Mouse (Mus musculus): ENCODE results near the gene Gab1. TPM values are rescaled to one million over a fixed set of nuclear protein-coding genes. Genes with fewer than 3 reads are reported as not detected.

Gene Gab1
- polyA plus RNA-seq, 1 experiment from 2014 or later = 26.6 TPM

DNA sequence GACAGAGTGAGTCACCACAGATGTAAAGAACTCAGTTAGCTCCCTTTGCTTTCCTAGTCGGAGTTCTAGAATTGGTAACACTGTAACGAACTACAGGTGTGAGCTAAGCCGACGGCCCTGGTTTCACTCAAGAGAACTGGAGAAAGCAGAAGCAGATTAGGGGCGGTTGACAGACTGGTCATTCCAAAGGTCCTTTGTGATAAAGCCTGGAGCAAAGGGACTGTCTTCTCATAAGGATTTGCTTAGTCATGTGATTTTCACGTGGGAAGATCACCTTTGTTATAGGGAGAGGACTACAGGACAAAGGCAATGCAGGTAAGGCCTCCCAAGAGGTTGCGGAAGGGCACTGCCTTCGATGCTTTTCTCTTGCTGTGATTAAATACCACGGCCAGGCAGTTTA, 22.0 kb upstream of the Gab1 start:
- no peak overlapping the region for H3K27ac ChIP-seq (replicated peaks)
- H3K4me1 ChIP-seq = peaks cover 4% of the 10 kb centered on the region
- no peak overlapping the region for H3K9ac ChIP-seq
- no peaks in the 10 kb centered on the region for H3K36me3 ChIP-seq
- ATAC-seq (ENCODE audit: extremely low read depth, insufficient number of reproducible peaks, low FRiP score, low TSS enrichment) = no peak
- no peak overlapping the region for H3K4me2 ChIP-seq
- H3K27me3 ChIP-seq (replicated peaks) = no peaks in the 10 kb centered on the region
- H3K4me3 ChIP-seq = no peak overlapping the region
- 47% methylated on average over 9 of the region's 9 CpGs for WGBS
- H3K9me3 ChIP-seq = no peaks in the 10 kb centered on the region

DNA sequence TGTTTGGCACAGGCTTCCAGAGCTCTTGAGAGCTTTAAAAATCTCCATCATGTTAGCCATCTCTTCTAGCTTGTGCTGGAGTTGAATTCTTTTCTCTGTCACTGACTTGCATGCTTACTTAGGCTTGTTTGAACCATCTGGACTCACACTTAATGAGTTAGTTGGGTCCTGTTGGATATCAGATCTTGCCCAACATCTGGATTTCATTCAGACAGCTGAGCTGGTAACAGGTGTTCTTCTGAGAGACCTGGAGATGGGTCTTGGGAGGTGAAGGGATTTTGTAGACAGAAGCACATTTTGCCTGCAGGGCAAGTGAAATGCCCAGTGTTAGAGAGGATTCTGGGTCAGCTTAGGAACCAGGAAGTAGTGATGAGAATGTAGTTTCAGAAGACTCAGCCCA, 19.0 kb upstream of the Gab1 start:
- no peaks in the 10 kb centered on the region for H3K36me3 ChIP-seq
- H3K27ac ChIP-seq (replicated peaks) = no peak overlapping the region
- H3K4me3 ChIP-seq = no peak overlapping the region
- peaks cover 18% of the 10 kb centered on the region for H3K4me1 ChIP-seq
- no peaks in the 10 kb centered on the region for H3K9me3 ChIP-seq
- no peak overlapping the region for H3K4me2 ChIP-seq
- no peak for ATAC-seq (ENCODE audit: extremely low read depth, insufficient number of reproducible peaks, low FRiP score, low TSS enrichment)
- no peak overlapping the region for H3K9ac ChIP-seq
- H3K27me3 ChIP-seq (replicated peaks) = no peaks in the 10 kb centered on the region

DNA sequence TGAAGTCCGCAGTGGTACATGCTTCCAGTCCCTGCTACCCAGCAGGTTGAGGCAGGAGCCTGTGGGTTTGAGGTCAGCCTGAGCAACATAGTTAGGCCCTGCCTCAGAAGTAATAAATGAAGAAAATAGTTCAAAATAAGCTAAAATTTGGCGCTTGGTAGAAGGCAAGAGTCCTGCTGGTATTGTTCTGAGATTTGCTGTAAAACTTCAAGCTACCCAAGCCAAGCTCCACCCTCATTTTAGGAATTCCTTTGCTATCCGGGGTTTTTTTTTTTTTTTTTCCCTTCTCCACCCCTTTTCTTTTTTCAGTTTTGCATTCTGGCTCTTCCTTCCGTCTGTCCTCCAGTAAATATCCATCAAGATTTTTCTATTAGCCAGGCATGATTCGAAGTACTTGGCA, 15.7 kb upstream of the Gab1 start:
- no peak overlapping the region for H3K4me2 ChIP-seq
- no peaks in the 10 kb centered on the region for H3K27me3 ChIP-seq (replicated peaks)
- no peak overlapping the region for H3K9ac ChIP-seq
- H3K36me3 ChIP-seq = no peaks in the 10 kb centered on the region
- H3K9me3 ChIP-seq = no peaks in the 10 kb centered on the region
- H3K27ac ChIP-seq (replicated peaks) = 0 out of 2 replicates have a peak overlapping the region, but pooled peaks have one; percentile 54
- 61% methylated on average over 5 of the region's 5 CpGs for WGBS
- peaks cover 14% of the 10 kb centered on the region for H3K4me1 ChIP-seq
- no peak for ATAC-seq (ENCODE audit: extremely low read depth, insufficient number of reproducible peaks, low FRiP score, low TSS enrichment)
- no peak overlapping the region for H3K4me3 ChIP-seq

DNA sequence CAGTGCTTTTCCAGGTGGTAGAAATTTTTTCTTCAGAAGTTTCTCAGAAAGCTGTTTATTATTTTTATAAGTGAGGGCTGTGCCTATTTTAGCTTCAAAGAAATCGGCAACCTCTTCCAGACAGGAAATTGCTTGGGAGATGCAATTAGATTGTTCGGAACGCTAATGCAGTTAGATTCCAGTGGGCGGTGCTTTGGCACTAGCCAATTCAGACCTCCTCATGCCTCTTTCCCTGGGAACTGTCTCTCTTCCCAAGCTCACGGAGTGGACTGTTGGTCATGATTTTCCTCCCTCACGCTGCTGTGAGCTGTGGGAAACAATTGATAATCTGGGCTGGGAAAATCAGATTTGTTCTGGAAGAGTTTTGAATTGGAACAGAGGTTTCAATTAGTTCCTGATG, 15.1 kb upstream of the Gab1 start:
- no peaks in the 10 kb centered on the region for H3K27me3 ChIP-seq (replicated peaks)
- peak overlapping the region; percentile 30 for H3K4me3 ChIP-seq
- H3K9me3 ChIP-seq = no peaks in the 10 kb centered on the region
- 19% methylated on average over 6 of the region's 6 CpGs for WGBS
- H3K27ac ChIP-seq (replicated peaks) = peak overlapping the region; percentile 54; the same call in 1 of the 2 replicates
- ATAC-seq (ENCODE audit: extremely low read depth, insufficient number of reproducible peaks, low FRiP score, low TSS enrichment) = no peak
- H3K36me3 ChIP-seq = no peaks in the 10 kb centered on the region
- H3K4me1 ChIP-seq = peaks cover 14% of the 10 kb centered on the region
- H3K4me2 ChIP-seq = peak overlapping the region; percentile 64
- peak overlapping the region; percentile 54; the same call in 1 of the 2 replicates for H3K9ac ChIP-seq

DNA sequence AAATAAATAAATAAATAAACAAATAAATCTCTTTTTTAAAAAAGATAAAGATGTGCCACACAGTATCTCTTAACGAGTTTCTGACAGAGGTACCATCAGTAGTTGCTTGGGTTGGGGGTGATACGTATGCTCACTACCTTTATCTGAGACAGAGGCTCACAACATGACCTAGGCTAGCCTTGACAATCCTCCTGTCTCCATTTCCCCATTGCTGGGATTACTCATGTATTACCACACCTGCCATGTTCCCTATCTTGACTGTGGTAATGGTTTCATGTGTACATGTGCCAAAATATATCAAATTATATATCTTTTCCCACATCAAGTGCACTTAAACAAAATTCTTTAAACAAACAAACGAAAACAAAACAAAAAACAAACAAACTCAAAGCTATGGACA, 14.2 kb upstream of the Gab1 start:
- H3K36me3 ChIP-seq = no peaks in the 10 kb centered on the region
- 76% methylated on average over 3 of the region's 3 CpGs for WGBS
- no peaks in the 10 kb centered on the region for H3K9me3 ChIP-seq
- H3K27me3 ChIP-seq (replicated peaks) = no peaks in the 10 kb centered on the region
- H3K9ac ChIP-seq = no peak overlapping the region
- H3K4me3 ChIP-seq = no peak overlapping the region
- H3K27ac ChIP-seq (replicated peaks) = no peak overlapping the region
- H3K4me1 ChIP-seq = peaks cover 14% of the 10 kb centered on the region
- H3K4me2 ChIP-seq = no peak overlapping the region
- ATAC-seq (ENCODE audit: extremely low read depth, insufficient number of reproducible peaks, low FRiP score, low TSS enrichment) = no peak

DNA sequence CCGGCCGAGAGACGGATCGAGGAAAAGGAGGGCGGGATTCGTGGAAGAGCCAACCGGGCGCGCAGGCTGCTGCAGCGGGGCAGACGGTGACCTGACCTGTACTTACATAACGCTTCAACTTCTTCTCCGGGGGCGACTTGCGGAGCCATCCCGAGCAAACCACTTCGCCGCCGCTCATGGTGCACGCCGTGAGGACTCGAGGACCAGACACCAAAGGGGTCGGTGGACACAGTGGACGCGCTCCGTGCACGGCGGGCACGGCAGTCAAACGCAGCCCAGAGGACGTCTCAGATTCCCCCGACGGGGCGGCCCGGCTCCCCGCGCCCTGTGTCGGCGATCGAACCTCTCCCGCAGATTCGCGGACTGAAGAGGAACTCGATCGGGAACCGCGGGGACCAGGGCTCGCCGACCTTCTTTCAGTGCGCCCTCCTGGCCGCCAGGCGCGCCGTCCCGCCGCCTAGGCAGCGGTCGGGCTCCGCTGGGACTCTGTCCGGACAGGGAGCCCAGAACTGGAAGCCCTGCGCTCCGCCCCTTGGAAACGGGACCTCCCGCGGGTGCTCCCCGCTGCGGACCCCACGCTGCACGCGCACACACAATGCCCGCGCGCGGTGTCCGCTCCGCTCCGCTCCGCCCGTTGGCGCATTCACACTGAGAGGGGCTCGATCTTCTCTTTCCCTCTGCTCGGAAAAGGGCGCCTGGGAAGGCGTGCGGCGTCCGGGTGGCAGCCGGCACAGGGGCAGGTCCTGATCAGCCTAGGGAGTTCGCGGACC, 708 bp downstream of the Gab1 start:
- peak overlapping the region; percentile 93 for H3K4me3 ChIP-seq
- under 1% methylated on average over 90 of the region's 90 CpGs for WGBS

DNA sequence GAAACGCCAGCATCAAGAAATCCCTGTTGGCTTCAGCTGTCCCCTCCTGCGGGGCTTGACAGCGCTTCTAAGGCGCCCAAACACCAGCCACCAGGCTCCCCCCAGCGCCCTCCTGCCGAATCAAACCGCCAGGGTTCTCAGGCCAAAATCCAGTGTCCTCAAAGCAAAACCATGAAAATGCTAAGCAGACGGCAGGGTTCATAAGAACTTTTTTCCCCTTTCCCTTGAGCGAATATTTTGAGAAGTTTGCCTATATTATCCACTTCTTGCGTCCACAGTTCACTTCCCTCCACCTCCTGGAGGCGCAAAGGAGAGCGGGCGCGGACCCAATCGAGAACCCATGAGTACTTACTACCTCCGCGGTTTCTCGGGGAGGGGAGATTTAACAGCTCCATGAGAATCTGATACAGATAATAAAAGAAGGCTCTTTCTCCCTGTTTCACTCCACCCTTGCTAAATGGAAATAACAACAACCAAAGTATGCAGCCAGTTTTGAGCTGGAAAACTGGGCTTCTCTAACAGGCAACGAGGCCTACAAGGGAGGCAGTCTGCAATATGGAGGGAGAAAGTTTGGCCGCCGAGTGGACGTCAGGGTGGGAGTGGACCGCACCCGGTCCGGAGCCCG, 1.4 kb downstream of the Gab1 start:
- peak overlapping the region; percentile 85 for H3K4me2 ChIP-seq
- peak overlapping the region; percentile 98 for H3K9ac ChIP-seq
- H3K27me3 ChIP-seq (replicated peaks) = no peaks in the 10 kb centered on the region
- no peak for ATAC-seq (ENCODE audit: extremely low read depth, insufficient number of reproducible peaks, low FRiP score, low TSS enrichment)
- under 1% methylated on average over 26 of the region's 26 CpGs for WGBS
- H3K36me3 ChIP-seq = peaks cover 5% of the 10 kb centered on the region; the same call in 1 of the 2 replicates
- H3K4me3 ChIP-seq = peak overlapping the region; percentile 93
- H3K27ac ChIP-seq (replicated peaks) = peak overlapping the region; percentile 99
- H3K4me1 ChIP-seq = peaks cover 40% of the 10 kb centered on the region
- H3K9me3 ChIP-seq = no peaks in the 10 kb centered on the region

More for the DNA sequence above, 708 bp downstream of the Gab1 start:
- H3K4me1 ChIP-seq = peaks cover 33% of the 10 kb centered on the region
- peak; percentile 35; the same call in 1 of the 2 replicates for ATAC-seq (ENCODE audit: extremely low read depth, insufficient number of reproducible peaks, low FRiP score, low TSS enrichment)
- peak overlapping the region; percentile 85 for H3K4me2 ChIP-seq
- H3K9me3 ChIP-seq = no peaks in the 10 kb centered on the region
- peak overlapping the region; percentile 99 for H3K27ac ChIP-seq (replicated peaks)
- peaks cover 5% of the 10 kb centered on the region; the same call in 1 of the 2 replicates for H3K36me3 ChIP-seq
- peak overlapping the region; percentile 98 for H3K9ac ChIP-seq
- H3K27me3 ChIP-seq (replicated peaks) = no peaks in the 10 kb centered on the region

DNA sequence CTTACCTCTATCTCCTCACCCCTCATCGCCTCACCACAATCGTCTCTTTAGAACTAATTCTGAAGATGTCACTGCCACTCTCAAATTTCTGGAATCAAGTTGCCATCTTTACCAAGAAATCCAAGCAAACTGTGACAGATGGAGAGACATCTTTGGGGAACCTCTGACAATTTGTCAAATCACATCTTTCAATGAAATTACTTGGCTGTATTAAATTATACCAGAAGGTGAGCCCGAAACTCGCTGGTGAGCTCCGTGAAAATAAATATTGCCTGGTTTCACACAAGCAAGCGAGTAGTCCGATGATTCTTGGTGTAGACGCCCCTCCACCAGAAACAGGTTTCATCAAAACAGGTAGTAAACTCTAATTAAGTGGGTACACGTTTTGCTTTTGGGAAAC, 2.2 kb downstream of the Gab1 start:
- H3K9ac ChIP-seq = peak overlapping the region; percentile 98
- WGBS = 30% methylated on average over 9 of the region's 9 CpGs

DNA sequence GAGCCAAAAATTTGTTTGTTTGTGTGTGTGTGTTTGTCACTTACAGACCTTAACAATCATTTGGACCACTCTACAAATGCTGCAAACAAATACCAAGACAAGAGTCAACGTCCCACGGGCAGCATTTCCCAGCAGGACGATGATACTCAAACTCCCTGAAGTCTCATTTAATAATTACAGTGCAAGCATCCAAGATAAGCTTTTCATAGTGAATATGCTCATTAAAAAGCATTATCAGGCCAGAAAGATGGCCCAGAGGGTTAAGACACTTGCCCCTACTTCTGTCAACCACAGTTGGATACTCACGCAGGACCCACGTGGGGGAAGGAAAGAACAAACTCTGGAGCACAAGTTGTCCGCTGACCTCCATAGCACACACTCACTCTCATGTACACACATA, 4.8 kb downstream of the Gab1 start:
- no peak overlapping the region for H3K27ac ChIP-seq (replicated peaks)
- peaks cover 5% of the 10 kb centered on the region for H3K36me3 ChIP-seq
- no peak overlapping the region for H3K4me2 ChIP-seq
- H3K4me1 ChIP-seq = peaks cover 65% of the 10 kb centered on the region
- ATAC-seq (ENCODE audit: extremely low read depth, insufficient number of reproducible peaks, low FRiP score, low TSS enrichment) = no peak
- H3K27me3 ChIP-seq (replicated peaks) = no peaks in the 10 kb centered on the region
- WGBS = 90% methylated on average over 6 of the region's 6 CpGs
- no peaks in the 10 kb centered on the region for H3K9me3 ChIP-seq
- H3K9ac ChIP-seq = no peak overlapping the region
- no peak overlapping the region for H3K4me3 ChIP-seq

More for the DNA sequence above, 2.2 kb downstream of the Gab1 start:
- no peak for ATAC-seq (ENCODE audit: extremely low read depth, insufficient number of reproducible peaks, low FRiP score, low TSS enrichment)
- Histone ChIP-seq H3K27me3 (replicated peaks) (no peaks in the 10 kb centered on the region), H3K4me1 (peaks cover 48% of the 10 kb centered on the region), H3K4me2 (peak overlapping the region; percentile 85), H3K9me3 (no peaks in the 10 kb centered on the region), H3K27ac (replicated peaks) (peak overlapping the region; percentile 99), H3K4me3 (peak overlapping the region; percentile 93), H3K36me3 (peaks cover 5% of the 10 kb centered on the region; the same call in 1 of the 2 replicates)

DNA sequence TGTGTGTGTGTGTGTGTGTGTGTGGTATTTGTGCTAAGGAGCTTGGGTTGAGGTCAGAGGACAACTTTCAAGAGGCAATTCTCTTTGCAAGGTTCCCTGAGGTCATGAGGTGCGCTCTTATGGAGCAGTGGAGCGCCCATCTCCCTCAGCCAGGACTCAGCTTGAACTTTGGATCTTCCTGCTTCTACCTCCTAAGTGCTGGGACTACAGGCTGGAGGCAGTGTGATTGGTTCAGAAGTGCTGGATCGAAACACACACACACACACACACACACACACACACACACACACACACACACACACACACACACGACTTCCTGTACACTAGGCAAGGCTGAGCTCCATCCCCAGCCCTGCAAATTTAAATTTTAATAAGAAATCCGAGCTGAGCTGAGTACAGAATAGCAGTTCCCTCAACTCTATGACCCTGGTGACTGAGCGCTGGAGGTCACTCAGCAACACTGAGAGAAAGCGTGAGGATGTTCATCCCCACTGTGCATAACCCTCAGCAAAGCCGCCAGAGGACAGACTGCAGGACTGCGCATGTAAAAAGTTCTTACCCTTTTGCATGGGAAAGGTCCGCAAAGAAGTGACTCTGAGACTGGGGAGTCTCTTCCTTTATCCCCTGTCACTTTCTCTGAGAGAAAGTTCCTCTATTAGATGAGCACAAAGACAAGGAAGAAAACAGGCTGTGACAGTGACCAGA, 6.4 kb downstream of the Gab1 start:
- 53% methylated on average over 10 of the region's 10 CpGs for WGBS
- Histone ChIP-seq H3K4me1 (peaks cover 82% of the 10 kb centered on the region), H3K4me3 (no peak overlapping the region), H3K4me2 (peak overlapping the region; percentile 17; the same call in 1 of the 2 replicates), H3K27ac (replicated peaks) (peak overlapping the region; percentile 13), H3K9me3 (no peaks in the 10 kb centered on the region), H3K36me3 (peaks cover 5% of the 10 kb centered on the region), H3K27me3 (replicated peaks) (no peaks in the 10 kb centered on the region), H3K9ac (peak overlapping the region; percentile 34; the same call in 1 of the 2 replicates)
- ATAC-seq (ENCODE audit: extremely low read depth, insufficient number of reproducible peaks, low FRiP score, low TSS enrichment) = no peak

DNA sequence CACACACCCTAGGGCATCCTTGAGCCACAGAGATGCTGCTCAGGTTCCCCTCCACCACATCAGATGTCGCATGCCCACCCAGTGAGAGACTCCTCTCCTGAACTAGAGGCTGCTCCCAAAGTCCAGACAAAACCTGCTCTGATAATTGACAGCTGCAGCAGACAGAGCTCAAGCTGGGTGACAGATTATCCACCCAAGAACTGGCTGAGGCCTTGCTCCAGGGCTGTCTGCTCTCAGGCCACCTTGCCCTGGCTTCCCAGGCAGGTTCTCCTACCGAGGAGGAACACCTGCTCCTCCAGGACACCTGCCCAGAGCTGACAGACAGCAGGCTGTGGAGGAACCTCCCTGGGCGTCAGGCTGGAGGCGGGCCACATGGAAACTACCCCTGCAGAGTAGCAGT, 7.6 kb downstream of the Gab1 start:
- Histone ChIP-seq H3K27ac (replicated peaks) (peak overlapping the region; percentile 37; the same call in 1 of the 2 replicates), H3K4me2 (no peak overlapping the region), H3K4me1 (peaks cover 85% of the 10 kb centered on the region), H3K4me3 (no peak overlapping the region), H3K9ac (0 out of 2 replicates have a peak overlapping the region, but pooled peaks have one; percentile 56), H3K27me3 (replicated peaks) (no peaks in the 10 kb centered on the region), H3K9me3 (no peaks in the 10 kb centered on the region), H3K36me3 (peaks cover 5% of the 10 kb centered on the region)
- ATAC-seq (ENCODE audit: extremely low read depth, insufficient number of reproducible peaks, low FRiP score, low TSS enrichment) = no peak
- WGBS = 58% methylated on average over 4 of the region's 4 CpGs

Measured in heart, embryonic 13.5 days (tissue).